Mouse (Mus musculus): ENCODE data around the gene Mrpl48. TPM values are rescaled to one million over a fixed set of nuclear protein-coding genes. Genes with fewer than 3 reads are reported as not detected.

Mrpl48 gene
- polyA plus RNA-seq, 1 experiment, result 7.8 TPM

DNA sequence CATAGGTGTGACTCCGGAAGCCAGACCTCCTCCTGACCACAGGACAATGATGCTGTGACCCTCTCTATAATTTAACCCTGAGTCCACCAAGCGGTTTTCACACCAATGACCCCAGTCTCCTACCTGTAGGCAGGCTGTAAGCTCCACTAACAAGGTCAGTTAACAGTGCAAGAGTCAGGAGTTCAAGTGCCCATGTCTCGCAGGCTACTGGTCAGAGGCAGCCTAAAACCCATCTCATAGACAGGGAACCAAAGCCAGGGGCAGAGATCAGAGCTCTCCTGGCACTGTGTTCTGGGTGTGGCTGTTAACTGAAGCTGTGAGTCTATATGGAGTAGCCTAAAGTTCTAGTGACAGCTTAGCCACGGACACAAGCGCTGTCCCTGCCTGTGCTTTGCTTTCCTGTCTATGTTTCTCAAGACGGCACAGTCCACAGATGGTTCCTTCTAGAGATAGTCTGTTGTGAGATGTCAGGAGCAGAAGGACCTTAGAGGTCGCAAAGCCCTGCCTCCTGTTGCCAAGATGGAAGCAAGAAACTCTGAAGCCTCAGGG is 105.7 kb downstream of the Mrpl48 start:
- Histone ChIP-seq H3K27ac (ENCODE audit: insufficient read depth, low read depth, low read length) (no peak overlapping the region), H3K36me3 (ENCODE audit: control insufficient read depth, insufficient read depth, low read length) (peaks cover 31% of the 10 kb centered on the region), H3K4me1 (ENCODE audit: control insufficient read depth, insufficient read depth, insufficient read length, low read length) (peaks cover 19% of the 10 kb centered on the region), H3K27me3 (ENCODE audit: control insufficient read depth, insufficient read depth, low read length) (no peaks in the 10 kb centered on the region), H3K4me3 (ENCODE audit: low read depth, low read length) (no peak overlapping the region)
- TF ChIP-seq POLR2A (IDR thresholded peaks at IDR 0.05; ENCODE audit: low read depth, low read length) (no peak), CTCF (IDR thresholded peaks at IDR 0.05; ENCODE audit: extremely low read depth, insufficient read length, insufficient replicate concordance, low read depth, low read length) (no peak)
- 27% methylated on average over 7 of the region's 7 CpGs for whole genome bisulfite sequencing

- 12% methylated on average over 2 of the region's 2 CpGs for WGBS
- Histone ChIP-seq H3K27ac (ENCODE audit: insufficient read depth, low read depth, low read length) (no peak overlapping the region), H3K36me3 (ENCODE audit: control insufficient read depth, insufficient read depth, low read length) (peaks cover 36% of the 10 kb centered on the region), H3K4me1 (ENCODE audit: control insufficient read depth, insufficient read depth, insufficient read length, low read length) (peaks cover 21% of the 10 kb centered on the region), H3K4me3 (ENCODE audit: low read depth, low read length) (no peak overlapping the region), H3K27me3 (ENCODE audit: control insufficient read depth, insufficient read depth, low read length) (no peaks in the 10 kb centered on the region)
- no peak for TF ChIP-seq CTCF (IDR thresholded peaks at IDR 0.05; ENCODE audit: extremely low read depth, insufficient read length, insufficient replicate concordance, low read depth, low read length)
- no peak for TF ChIP-seq POLR2A (IDR thresholded peaks at IDR 0.05; ENCODE audit: low read depth, low read length)
These were observed 106.2 kb downstream of the Mrpl48 start for GRCm38 (mm10) chr7:100501844-100502373.

DNA sequence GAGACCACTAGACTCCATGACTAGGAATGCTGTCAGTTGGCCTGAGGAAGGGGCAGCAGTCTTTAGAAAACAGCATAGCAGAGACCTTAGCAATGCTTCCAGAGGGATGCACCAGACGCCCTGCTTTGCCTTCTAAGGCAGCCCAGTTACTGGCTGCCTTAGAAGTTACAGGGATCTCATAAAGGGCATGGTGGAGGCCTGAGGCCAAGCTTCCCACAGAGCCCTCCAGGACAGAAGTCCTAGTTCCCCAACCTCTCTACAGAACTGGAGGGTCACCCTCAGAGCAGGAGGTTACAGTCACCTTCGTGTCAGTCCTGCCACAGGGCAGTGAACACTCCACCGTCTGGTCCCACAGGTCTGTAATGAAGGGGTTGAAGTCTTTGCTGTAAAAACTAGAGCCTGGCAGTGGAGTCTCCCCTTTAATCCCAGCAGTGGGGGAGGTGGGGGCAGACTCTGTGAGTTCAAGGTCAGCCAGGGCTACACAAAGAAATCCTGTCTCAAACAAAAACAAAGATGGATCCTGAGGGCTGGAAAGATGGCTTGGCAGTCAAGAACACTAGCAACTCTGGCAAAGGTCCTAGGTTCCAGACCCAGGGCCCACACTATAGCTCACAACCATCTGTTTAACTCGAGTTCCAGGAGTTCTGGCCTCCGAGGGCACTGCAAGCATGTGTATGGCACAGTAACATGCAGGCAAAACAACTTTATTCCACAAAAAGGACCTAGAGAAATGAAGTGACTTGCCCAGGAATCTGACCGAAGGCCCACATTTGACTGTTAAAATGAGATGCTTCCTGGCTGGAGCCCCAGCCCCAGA is 106.9 kb downstream of the Mrpl48 start:
- peaks cover 28% of the 10 kb centered on the region for H3K4me1 ChIP-seq (ENCODE audit: control insufficient read depth, insufficient read depth, insufficient read length, low read length)
- H3K4me3 ChIP-seq (ENCODE audit: low read depth, low read length), result no peak overlapping the region
- H3K27ac ChIP-seq (ENCODE audit: insufficient read depth, low read depth, low read length), result no peak overlapping the region
- TF ChIP-seq POLR2A (IDR thresholded peaks at IDR 0.05; ENCODE audit: low read depth, low read length), result no peak
- no peak for TF ChIP-seq CTCF (IDR thresholded peaks at IDR 0.05; ENCODE audit: extremely low read depth, insufficient read length, insufficient replicate concordance, low read depth, low read length)
- peaks cover 43% of the 10 kb centered on the region for H3K36me3 ChIP-seq (ENCODE audit: control insufficient read depth, insufficient read depth, low read length)
- H3K27me3 ChIP-seq (ENCODE audit: control insufficient read depth, insufficient read depth, low read length), result no peaks in the 10 kb centered on the region
- 34% methylated on average over 6 of the region's 6 CpGs for WGBS

GRCm38 (mm10) chr7:100500276-100500977 is 107.7 kb downstream of the Mrpl48 start:
- TF ChIP-seq CTCF (IDR thresholded peaks at IDR 0.05; ENCODE audit: extremely low read depth, insufficient read length, insufficient replicate concordance, low read depth, low read length) (no peak), POLR2A (IDR thresholded peaks at IDR 0.05; ENCODE audit: low read depth, low read length) (no peak)
- 41% methylated on average over 16 of the region's 16 CpGs for WGBS
- Histone ChIP-seq H3K27ac (ENCODE audit: insufficient read depth, low read depth, low read length) (no peak overlapping the region; the same call in 1 of the 2 replicates), H3K27me3 (ENCODE audit: control insufficient read depth, insufficient read depth, low read length) (no peaks in the 10 kb centered on the region), H3K36me3 (ENCODE audit: control insufficient read depth, insufficient read depth, low read length) (peaks cover 48% of the 10 kb centered on the region), H3K4me1 (ENCODE audit: control insufficient read depth, insufficient read depth, insufficient read length, low read length) (peaks cover 32% of the 10 kb centered on the region), H3K4me3 (ENCODE audit: low read depth, low read length) (no peak overlapping the region)

GRCm38 (mm10) chr7:100499465-100499864 is 108.6 kb downstream of the Mrpl48 start:
- TF ChIP-seq CTCF (IDR thresholded peaks at IDR 0.05; ENCODE audit: extremely low read depth, insufficient read length, insufficient replicate concordance, low read depth, low read length), result no peak
- no peak for TF ChIP-seq POLR2A (IDR thresholded peaks at IDR 0.05; ENCODE audit: low read depth, low read length)
- Histone ChIP-seq H3K4me1 (ENCODE audit: control insufficient read depth, insufficient read depth, insufficient read length, low read length) (peaks cover 33% of the 10 kb centered on the region), H3K36me3 (ENCODE audit: control insufficient read depth, insufficient read depth, low read length) (peaks cover 52% of the 10 kb centered on the region), H3K4me3 (ENCODE audit: low read depth, low read length) (no peak overlapping the region), H3K27ac (ENCODE audit: insufficient read depth, low read depth, low read length) (no peak overlapping the region), H3K27me3 (ENCODE audit: control insufficient read depth, insufficient read depth, low read length) (no peaks in the 10 kb centered on the region)

GRCm38 (mm10) chr7:100497982-100498381 is 110.1 kb downstream of the Mrpl48 start:
- 78% methylated on average over 13 of the region's 13 CpGs for WGBS
- Histone ChIP-seq H3K36me3 (ENCODE audit: control insufficient read depth, insufficient read depth, low read length) (peaks cover 52% of the 10 kb centered on the region), H3K27me3 (ENCODE audit: control insufficient read depth, insufficient read depth, low read length) (no peaks in the 10 kb centered on the region), H3K4me3 (ENCODE audit: low read depth, low read length) (no peak overlapping the region), H3K4me1 (ENCODE audit: control insufficient read depth, insufficient read depth, insufficient read length, low read length) (peaks cover 27% of the 10 kb centered on the region), H3K27ac (ENCODE audit: insufficient read depth, low read depth, low read length) (no peak overlapping the region)
- TF ChIP-seq CTCF (IDR thresholded peaks at IDR 0.05; ENCODE audit: extremely low read depth, insufficient read length, insufficient replicate concordance, low read depth, low read length) (no peak), POLR2A (IDR thresholded peaks at IDR 0.05; ENCODE audit: low read depth, low read length) (no peak)

GRCm38 (mm10) chr7:100497402-100497801 is 110.7 kb downstream of the Mrpl48 start:
- TF ChIP-seq CTCF (IDR thresholded peaks at IDR 0.05; ENCODE audit: extremely low read depth, insufficient read length, insufficient replicate concordance, low read depth, low read length), result no peak
- TF ChIP-seq POLR2A (IDR thresholded peaks at IDR 0.05; ENCODE audit: low read depth, low read length), result no peak
- H3K4me1 ChIP-seq (ENCODE audit: control insufficient read depth, insufficient read depth, insufficient read length, low read length), result peaks cover 22% of the 10 kb centered on the region
- no peaks in the 10 kb centered on the region for H3K27me3 ChIP-seq (ENCODE audit: control insufficient read depth, insufficient read depth, low read length)
- no peak overlapping the region for H3K27ac ChIP-seq (ENCODE audit: insufficient read depth, low read depth, low read length)
- WGBS, result 70% methylated on average over 4 of the region's 4 CpGs
- peaks cover 52% of the 10 kb centered on the region for H3K36me3 ChIP-seq (ENCODE audit: control insufficient read depth, insufficient read depth, low read length)
- H3K4me3 ChIP-seq (ENCODE audit: low read depth, low read length), result no peak overlapping the region
